Mouse (Mus musculus) liver, embryonic 16.5 days (tissue): Measurements from ENCODE around the gene Canx. TPM values are rescaled to one million over a fixed set of nuclear protein-coding genes. Genes with fewer than 3 reads are reported as not detected.

Experiments used
- ATAC-seq: fragments of 200-750 bp; cut with Nextera tagmentation; 2 replicates; pipeline ENCODE4 v1.8.0; 2017; ENCODE audit warnings: low read depth, mild to moderate bottlenecking, moderate number of reproducible peaks, moderate library complexity
- H3K27ac ChIP-seq: fragments of 300-500 bp; sonication (generic); 2 replicates; pipeline ENCODE4 v1.5.1; 2014; ENCODE audit warnings: mild to moderate bottlenecking, low read length
- H3K27me3 ChIP-seq: fragments of 300-500 bp; sonication (generic); 2 replicates; pipeline ENCODE4 v1.6.1; 2014; ENCODE audit warnings: low read depth, low read length, mixed read lengths; ENCODE audit not compliant: control insufficient read depth, insufficient read depth
- H3K36me3 ChIP-seq: fragments of 300-500 bp; sonication (generic); 2 replicates; pipeline ENCODE4 v1.6.1; 2014; ENCODE audit warnings: mild to moderate bottlenecking; ENCODE audit not compliant: control insufficient read depth, insufficient read depth
- H3K4me1 ChIP-seq: fragments of 300-500 bp; sonication (generic); 2 replicates; pipeline ENCODE4 v1.6.1; 2014; ENCODE audit warnings: low read depth, low read length, mixed read lengths; ENCODE audit not compliant: control insufficient read depth
- H3K4me2 ChIP-seq: fragments of 300-500 bp; sonication (generic); 2 replicates; pipeline ENCODE4 v1.6.1; 2014; ENCODE audit warnings: low read depth, low read length, mixed read lengths
- H3K4me3 ChIP-seq: fragments of 300-500 bp; sonication (generic); 2 replicates; pipeline ENCODE4 v1.5.1; 2014; ENCODE audit warnings: low read depth, mild to moderate bottlenecking, low read length
- H3K9ac ChIP-seq: fragments of 300-500 bp; sonication (generic); 2 replicates; pipeline ENCODE4 v1.6.1; 2014; ENCODE audit warnings: low read depth, low read length
- H3K9me3 ChIP-seq: fragments of 300-500 bp; sonication (generic); replicated peaks from 2 replicates; pipeline ENCODE4 v1.6.1; 2016; ENCODE audit warnings: low read length; ENCODE audit not compliant: control insufficient read depth
- WGBS: fragments of 180-500 bp; shearing (Covaris S2); extraction: QIAGEN DNeasy Blood & Tissue Kit; methylation state at CpG from one replicate; pipeline ENCODE4 v1.1.7; 2014; ENCODE audit not compliant: insufficient replicate concordance; 5-methylcytosine and 5-hydroxymethylcytosine counted together
- polyA plus RNA-seq: library from polyadenylated mRNA; unstranded; fragments of >200 nt; fragmentation: Nextera tagmentation; extraction: Ambion mirVana; gene quantifications from 2 replicates; pipeline ENCODE4 v1.2.1, GENCODE M21; 2015

Canx gene
- polyA plus RNA-seq, 1 experiment from 2014 or later: 172 TPM

DNA sequence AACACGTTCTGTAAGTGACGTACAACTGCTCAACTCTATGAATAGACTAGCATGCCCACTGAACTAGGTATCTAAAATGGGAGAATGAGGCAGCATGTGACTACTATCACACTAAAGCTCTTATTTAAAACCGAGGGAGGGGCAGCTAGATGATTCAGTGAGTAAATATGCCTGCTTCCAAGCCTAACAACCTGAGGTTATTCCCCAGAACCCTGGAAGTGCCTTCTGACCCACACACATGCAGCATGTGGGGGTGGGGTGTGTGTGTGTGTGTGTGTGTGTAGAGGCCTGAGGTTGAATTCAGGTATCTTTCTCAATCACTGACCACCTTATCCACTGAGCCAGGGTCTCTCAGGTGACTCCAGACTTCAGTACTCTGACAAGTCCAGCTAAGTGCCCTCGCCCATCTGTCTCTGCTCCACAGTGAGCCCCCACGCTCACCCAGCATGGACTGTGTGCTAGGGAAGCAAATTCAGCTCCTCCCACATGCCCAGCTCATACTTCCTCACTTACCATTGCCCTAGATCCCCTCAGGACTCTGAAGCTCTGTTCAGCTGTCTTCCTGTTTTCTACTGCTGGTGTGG, 49.8 kb downstream of the Canx start:
- H3K4me2 ChIP-seq: no peak overlapping the region
- no peak overlapping the region; the same call in 1 of the 2 replicates for H3K9ac ChIP-seq
- WGBS: 39% methylated on average over 5 of the region's 5 CpGs
- peaks cover 2% of the 10 kb centered on the region; the same call in 1 of the 2 replicates for H3K36me3 ChIP-seq
- H3K27ac ChIP-seq: no peak overlapping the region
- peak; percentile 45; the same call in 1 of the 2 replicates for ATAC-seq
- H3K27me3 ChIP-seq: no peaks in the 10 kb centered on the region
- no peaks in the 10 kb centered on the region for H3K9me3 ChIP-seq
- H3K4me3 ChIP-seq: no peak overlapping the region
- H3K4me1 ChIP-seq: peaks cover 10% of the 10 kb centered on the region

DNA sequence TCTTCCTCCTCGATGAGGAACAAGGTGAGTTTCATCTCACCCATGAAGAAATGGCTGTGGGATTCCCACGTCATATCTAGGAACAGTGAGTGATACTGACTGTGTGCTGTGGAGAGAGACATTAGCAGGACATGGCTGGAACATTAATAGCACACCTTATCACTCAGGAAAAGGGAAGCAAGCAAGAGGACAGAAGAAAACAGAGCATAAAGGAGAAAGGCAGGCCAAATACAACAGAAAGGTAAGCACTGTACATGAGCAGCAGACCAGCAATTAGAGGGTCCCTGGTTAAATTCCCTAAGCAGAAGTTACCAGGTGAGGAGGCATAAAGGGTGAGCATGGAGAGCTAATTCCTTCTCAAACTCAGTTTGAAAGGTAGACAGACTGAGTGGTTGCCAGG, 50.4 kb downstream of the Canx start:
- 33% methylated on average over 2 of the region's 2 CpGs for WGBS
- Histone ChIP-seq H3K9ac (no peak overlapping the region), H3K9me3 (no peaks in the 10 kb centered on the region), H3K27ac (0 out of 2 replicates have a peak overlapping the region, but pooled peaks have one; percentile 15), H3K27me3 (no peaks in the 10 kb centered on the region), H3K4me2 (no peak overlapping the region), H3K36me3 (peaks cover 2% of the 10 kb centered on the region; the same call in 1 of the 2 replicates), H3K4me3 (no peak overlapping the region), H3K4me1 (peaks cover 10% of the 10 kb centered on the region)
- no peak for ATAC-seq

- H3K9ac ChIP-seq: no peak overlapping the region
- 77% methylated on average over 2 of the region's 2 CpGs for WGBS
- H3K27ac ChIP-seq: no peak overlapping the region
- H3K4me2 ChIP-seq: no peak overlapping the region
- H3K27me3 ChIP-seq: no peaks in the 10 kb centered on the region
- H3K9me3 ChIP-seq: no peaks in the 10 kb centered on the region
- H3K4me3 ChIP-seq: no peak overlapping the region
- no peak for ATAC-seq
- peaks cover 2% of the 10 kb centered on the region; the same call in 1 of the 2 replicates for H3K36me3 ChIP-seq
- peaks cover 10% of the 10 kb centered on the region for H3K4me1 ChIP-seq
Measured at GRCm38 (mm10) chr11:50272819-50273218, 52.7 kb downstream of the Canx start.

GRCm38 (mm10) chr11:50269885-50270284, 55.6 kb downstream of the Canx start:
- WGBS: 82% methylated on average over 1 of the region's 1 CpGs
- Histone ChIP-seq H3K36me3 (peaks cover 16% of the 10 kb centered on the region), H3K9me3 (no peaks in the 10 kb centered on the region), H3K27ac (no peak overlapping the region), H3K27me3 (no peaks in the 10 kb centered on the region), H3K4me1 (no peaks in the 10 kb centered on the region), H3K4me3 (no peak overlapping the region), H3K4me2 (no peak overlapping the region), H3K9ac (no peak overlapping the region)
- ATAC-seq: no peak

GRCm38 (mm10) chr11:50269163-50269562, 56.3 kb downstream of the Canx start:
- ATAC-seq: no peak
- peaks cover 16% of the 10 kb centered on the region for H3K36me3 ChIP-seq
- no peaks in the 10 kb centered on the region for H3K4me1 ChIP-seq
- H3K4me2 ChIP-seq: no peak overlapping the region
- no peaks in the 10 kb centered on the region for H3K27me3 ChIP-seq
- no peak overlapping the region for H3K4me3 ChIP-seq
- no peak overlapping the region for H3K27ac ChIP-seq
- no peak overlapping the region for H3K9ac ChIP-seq
- WGBS: 67% methylated on average over 2 of the region's 2 CpGs
- no peaks in the 10 kb centered on the region for H3K9me3 ChIP-seq

GRCm38 (mm10) chr11:50266997-50267396, 58.5 kb downstream of the Canx start:
- Histone ChIP-seq H3K4me1 (no peaks in the 10 kb centered on the region), H3K36me3 (peaks cover 28% of the 10 kb centered on the region), H3K4me2 (no peak overlapping the region), H3K9ac (no peak overlapping the region), H3K9me3 (no peaks in the 10 kb centered on the region), H3K27me3 (no peaks in the 10 kb centered on the region), H3K4me3 (no peak overlapping the region), H3K27ac (no peak overlapping the region)
- ATAC-seq: no peak
- WGBS: 69% methylated on average over 3 of the region's 3 CpGs

DNA sequence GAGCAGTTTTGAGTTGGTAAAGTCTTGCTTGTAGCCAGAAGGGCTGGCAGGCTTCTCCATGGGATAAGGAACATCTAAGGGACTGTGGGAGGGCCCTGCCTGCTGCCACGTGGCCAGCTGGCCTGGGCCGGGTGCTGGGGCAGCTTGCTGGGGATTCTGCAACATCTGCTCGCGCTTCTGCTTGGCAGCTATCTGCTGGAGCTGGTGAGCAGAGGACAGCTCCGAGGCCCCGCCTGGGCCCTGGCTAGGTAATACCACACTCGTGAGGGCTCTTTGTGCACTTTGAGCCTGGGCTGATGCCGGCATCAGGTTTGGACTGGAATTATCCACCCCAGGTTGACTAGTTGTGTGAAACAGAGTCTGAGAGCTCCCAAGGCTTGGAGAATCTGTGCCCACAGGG, 59.5 kb downstream of the Canx start:
- H3K9ac ChIP-seq: no peak overlapping the region
- H3K4me3 ChIP-seq: no peak overlapping the region
- H3K27me3 ChIP-seq: no peaks in the 10 kb centered on the region
- H3K9me3 ChIP-seq: no peaks in the 10 kb centered on the region
- no peak overlapping the region for H3K4me2 ChIP-seq
- ATAC-seq: no peak
- H3K4me1 ChIP-seq: no peaks in the 10 kb centered on the region
- H3K36me3 ChIP-seq: peaks cover 31% of the 10 kb centered on the region
- no peak overlapping the region for H3K27ac ChIP-seq
- WGBS: 75% methylated on average over 8 of the region's 8 CpGs

DNA sequence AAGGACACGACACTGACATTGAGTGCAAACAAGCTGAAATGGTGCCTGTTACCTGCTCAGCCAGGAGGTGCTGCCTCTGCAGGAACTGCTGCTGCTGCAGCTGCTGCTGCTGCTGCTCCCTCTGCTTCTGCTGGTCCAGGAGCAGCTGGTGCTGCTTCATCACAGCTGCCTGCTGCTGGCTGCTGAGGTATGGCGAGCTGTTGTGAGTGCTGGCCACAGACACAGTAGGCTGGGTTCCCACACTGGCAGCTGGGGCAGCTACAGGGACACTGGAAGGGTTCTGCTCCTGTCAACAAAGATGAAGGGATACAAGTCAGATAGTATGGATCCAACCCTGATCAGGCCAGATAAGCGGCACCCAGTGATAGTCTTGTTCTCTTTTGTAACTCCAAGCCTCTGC, 62.3 kb downstream of the Canx start:
- no peak overlapping the region for H3K4me3 ChIP-seq
- WGBS: 83% methylated on average over 3 of the region's 3 CpGs
- no peak overlapping the region for H3K4me2 ChIP-seq
- no peaks in the 10 kb centered on the region for H3K27me3 ChIP-seq
- H3K9me3 ChIP-seq: no peaks in the 10 kb centered on the region
- H3K27ac ChIP-seq: no peak overlapping the region
- H3K4me1 ChIP-seq: no peaks in the 10 kb centered on the region
- H3K9ac ChIP-seq: no peak overlapping the region
- H3K36me3 ChIP-seq: peaks cover 39% of the 10 kb centered on the region
- no peak for ATAC-seq

- ATAC-seq: no peak
- Histone ChIP-seq H3K36me3 (peaks cover 45% of the 10 kb centered on the region), H3K4me2 (no peak overlapping the region), H3K9ac (no peak overlapping the region), H3K27me3 (no peaks in the 10 kb centered on the region), H3K4me3 (no peak overlapping the region), H3K4me1 (no peaks in the 10 kb centered on the region), H3K9me3 (no peaks in the 10 kb centered on the region), H3K27ac (no peak overlapping the region)
- WGBS: 74% methylated on average over 4 of the region's 4 CpGs
Measured at GRCm38 (mm10) chr11:50262020-50262419, 63.5 kb downstream of the Canx start.
